Mouse (Mus musculus) kidney, postnatal 36 days (tissue): ENCODE measurements around the gene Mpi.

Source experiments
- DNase-seq, 2 experiments: peaks; one replicate each; pipeline ENCODE4 v3.0.0; 2021 to 2022; ENCODE audit warnings: mixed read lengths in 2 of 2

The Mpi gene

DNA sequence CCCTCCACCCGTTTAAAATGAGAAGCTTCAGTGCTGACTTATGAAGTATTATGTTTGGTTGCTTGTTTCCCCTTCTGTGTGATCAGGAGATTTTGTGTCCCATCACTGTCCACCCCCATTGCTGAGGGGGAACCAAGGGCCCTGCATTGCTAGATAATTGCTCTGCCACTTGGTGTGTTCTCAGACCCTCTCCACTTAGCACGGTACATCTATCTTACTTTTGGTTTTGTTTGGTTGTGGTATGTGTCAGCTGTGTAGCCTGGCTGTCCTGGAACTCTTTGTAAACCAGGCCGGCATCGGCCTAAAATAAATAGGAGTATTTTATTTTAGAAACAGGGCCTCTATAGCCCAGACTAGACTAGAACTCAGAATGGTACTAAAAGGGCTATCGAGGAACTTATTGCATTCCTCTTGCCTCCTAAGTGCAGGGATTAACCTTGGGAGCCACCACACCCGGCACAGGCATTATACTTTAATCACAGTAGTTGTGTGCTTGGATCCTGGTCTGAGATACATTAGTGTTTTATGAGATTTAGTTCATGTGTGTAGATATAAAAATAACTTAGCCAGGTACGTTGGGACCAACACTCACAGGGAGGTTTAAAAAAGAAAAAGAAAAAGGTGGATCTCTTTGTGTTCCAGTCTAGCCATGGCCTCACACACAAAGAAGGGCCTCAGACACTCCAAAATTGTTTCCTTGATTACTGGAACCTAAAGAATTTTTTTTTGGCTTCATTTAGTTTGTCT is 30.3 kb downstream of the Mpi start:
- DNase-seq, result no peak

GRCm38 (mm10) chr9:57521056-57521911 is 31.3 kb downstream of the Mpi start, which contains the start of gene Cox5a:
TSS of gene Cox5a (plus strand) at chr9:57521274.
- DNase-seq, result peak; percentile 95 to 97

DNA sequence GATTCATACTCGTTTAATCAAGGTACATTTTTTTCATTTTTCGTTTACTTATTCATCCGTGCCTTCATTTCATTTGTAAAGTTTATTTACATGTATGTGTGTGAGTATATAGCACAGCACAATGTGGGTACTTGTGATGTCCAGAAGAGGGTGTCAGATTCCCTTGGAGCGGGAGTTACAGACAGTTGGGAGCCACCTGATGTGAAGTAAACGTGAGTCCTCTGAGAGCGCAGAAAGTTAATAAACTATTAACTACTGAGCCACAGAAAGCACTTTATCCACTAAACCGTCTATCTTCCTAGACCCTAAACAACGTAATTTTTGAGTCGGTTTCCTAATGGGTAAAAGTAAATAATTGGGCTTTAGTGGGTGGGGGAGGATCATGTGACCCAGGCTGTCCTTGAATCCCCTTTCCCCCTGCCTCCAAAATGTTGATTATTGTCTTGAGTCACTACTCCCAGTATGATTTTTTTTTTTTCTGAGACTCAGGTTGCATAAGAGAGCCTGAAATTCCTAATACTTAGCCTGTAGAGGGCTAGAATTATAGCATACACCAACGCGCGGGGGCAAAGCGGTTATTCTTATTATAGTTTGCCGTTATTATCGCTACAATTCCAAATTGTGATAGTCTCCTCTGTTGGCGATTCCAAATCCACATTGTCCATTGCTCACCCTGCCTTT is 32.0 kb downstream of the Mpi start:
- peak in 1 of 2 experiments; percentile 49 for DNase-seq

DNA sequence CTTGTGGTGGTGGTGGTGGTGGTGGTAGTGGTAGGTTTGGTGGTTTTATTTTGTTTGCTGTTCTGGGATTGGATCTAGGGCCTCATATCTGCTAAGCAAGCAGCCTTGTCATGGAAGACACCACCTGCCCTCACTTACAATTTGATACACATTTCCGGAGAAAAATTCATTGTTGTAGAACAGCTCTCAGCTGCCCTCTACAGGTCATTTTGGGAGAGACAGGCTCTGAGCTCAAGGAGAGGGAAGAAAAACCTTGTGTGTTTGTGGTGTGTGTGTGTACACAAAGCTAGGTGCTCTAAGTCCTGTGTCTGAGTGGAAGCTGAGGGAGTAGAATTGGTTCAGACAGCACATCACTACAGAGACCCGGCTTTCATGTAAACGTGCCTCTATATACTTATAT is 35.5 kb downstream of the Mpi start:
- peak; percentile 44 to 85 for DNase-seq

GRCm38 (mm10) chr9:57510577-57510976 is 42.0 kb downstream of the Mpi start:
- DNase-seq, result no peak

- DNase-seq, result peak in 1 of 2 experiments; percentile 37
These were observed 46.9 kb downstream of the Mpi start for GRCm38 (mm10) chr9:57505700-57506099.

- no peak for DNase-seq
These were observed 47.7 kb downstream of the Mpi start for GRCm38 (mm10) chr9:57504891-57505290.

DNA sequence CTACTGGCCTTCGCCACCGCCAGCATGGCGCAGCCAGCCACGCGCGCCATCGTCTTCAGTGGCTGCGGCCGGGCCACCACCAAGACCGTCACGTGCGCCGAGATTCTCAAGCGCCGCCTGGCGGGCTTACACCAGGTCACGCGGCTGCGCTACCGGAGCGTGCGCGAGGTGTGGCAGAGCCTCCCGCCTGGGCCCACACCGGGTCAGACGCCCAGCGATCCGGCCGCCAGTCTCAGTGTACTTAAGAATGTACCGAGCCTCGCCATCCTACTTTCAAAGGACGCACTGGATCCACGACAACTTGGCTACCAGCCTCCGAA is 48.2 kb downstream of the Mpi start:
- peak; percentile 63 to 83 for DNase-seq

DNA sequence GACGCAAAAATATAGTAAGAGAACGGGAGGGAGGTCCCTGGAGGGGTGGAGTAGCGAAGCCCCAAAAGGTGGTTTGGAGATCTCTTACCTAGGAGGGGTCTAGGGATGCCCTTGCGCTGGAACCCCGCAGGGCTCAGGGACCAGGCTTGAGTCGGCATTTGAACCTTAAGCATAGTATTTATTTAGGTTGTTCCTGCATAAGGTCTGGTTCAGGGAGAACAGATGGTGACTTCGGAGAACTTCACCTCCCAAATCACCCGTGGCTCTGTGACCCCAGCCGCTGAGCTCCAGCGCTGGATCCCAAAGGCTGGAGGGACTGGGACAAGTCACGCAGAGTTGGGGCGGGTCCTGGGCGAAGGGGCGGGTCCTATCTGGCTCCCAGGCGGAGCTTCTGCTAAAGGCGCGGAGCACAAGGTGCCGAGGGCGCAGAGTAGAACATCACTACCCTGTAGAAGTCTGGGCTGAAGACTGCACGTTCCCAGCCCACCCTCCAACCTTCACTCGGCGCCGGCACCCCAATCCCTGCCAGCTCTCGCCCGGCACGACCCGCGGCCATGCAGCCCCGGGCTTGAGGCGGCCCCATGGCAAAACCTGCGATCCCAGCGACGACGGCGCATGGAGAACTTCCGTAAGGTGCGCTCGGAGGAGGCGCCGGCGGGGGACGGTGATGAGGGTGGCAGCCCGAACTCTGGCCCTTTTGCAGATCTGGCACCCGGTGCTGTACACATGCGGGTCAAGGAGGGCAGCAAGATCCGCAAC is 48.8 kb downstream of the Mpi start, which contains the start of gene Rpp25:
Gene Rpp25, plus strand, starts transcription at position 405 of the 759 bp plus-strand sequence.
- DNase-seq, result peak; percentile 65 to 81

DNA sequence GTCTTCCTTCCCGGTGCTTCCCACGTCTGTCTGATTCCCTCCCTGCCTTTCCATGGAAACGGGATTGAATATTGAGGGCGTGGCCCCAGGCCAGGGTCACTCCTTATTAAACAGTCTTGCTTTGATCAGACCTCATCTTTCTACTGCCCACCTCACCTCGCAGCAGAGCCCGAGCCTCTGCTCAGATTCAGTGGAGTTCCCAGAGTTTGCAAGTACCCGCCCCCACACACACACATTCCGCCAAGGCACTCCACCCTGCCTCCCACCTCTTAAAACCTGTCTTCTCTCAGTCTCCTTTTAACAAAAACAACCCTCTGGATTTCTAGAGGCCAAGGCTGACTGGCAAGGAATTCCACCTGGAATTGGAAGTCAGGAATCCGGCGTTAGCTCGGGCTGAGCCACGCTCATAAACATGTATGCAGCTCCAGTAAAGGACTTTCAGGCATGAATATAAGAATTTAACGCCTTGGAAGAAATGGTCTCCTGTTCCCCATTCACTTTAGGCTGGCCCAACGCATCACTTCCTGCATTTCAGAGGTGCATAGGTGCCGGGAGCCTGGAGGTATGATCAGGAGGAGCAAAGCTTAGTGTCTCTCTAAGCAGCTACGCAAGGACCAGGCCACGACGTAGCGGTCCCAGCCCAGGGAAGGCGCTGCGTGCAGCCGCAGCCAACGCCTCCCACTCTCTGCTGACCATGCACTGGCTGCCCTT is 49.5 kb downstream of the Mpi start:
- DNase-seq, result no peak

- no peak for DNase-seq
These were observed 50.7 kb downstream of the Mpi start for GRCm38 (mm10) chr9:57501861-57502260.

DNA sequence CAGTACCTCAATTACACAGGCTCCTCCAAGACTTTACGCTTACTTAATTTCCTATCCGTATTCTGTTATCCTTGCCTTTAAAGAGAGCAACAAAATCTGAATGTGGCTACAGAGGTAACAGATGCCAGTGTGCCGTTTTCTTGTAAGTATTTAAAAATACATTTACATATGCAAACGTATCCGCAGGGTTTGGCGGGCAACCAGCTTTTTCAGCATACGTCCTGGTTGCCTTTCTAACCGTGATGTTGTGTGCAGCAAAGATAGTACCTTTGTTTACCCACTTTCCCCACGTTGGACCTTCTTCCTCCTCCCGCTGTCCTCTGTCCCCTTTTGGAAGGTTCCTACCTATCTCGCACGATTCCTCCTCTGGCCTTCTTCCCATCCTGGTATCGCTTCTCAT is 51.1 kb downstream of the Mpi start:
- DNase-seq, result no peak

DNA sequence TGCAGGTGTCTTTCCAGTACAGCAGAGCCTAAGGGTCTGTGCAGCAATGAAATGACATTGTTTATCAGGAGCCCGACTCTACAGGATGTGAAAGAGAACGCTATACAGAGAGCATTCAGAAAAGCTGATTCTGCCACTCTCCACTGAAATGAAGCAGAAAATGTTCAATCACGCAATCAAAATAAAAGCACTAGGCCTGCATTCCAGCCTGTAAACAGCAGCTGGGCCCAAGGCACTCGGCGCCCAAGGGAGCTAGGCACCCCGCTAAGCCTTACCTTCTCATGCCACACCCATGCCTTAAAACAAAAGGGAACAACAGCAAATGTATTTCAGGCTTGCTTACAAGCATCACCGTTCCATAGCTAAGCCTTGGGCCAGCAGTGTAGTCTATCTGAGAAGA is 54.0 kb downstream of the Mpi start:
- DNase-seq, result no peak

DNA sequence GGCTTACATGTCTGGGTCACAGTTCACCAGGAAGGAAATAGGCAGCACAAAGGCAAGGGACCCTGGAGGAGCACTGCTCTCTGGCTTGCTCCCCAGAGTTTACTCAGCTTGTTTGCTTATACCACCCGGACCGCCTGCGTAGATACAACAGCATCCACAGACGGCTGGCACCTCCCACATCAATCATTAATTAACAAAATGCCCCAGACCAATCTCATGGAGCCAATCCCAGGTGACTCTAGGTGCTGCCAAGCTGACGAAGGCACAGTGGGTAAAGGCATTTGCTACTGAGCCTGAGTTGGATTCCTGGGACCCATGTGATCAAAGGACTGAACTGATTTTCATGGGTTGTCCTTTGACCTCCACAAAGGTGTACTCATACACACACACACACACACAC is 55.3 kb downstream of the Mpi start:
- peak; percentile 34 to 52 for DNase-seq

GRCm38 (mm10) chr9:57494970-57495369 is 57.6 kb downstream of the Mpi start:
- no peak for DNase-seq
